Mouse (Mus musculus) gastrocnemius, postnatal 10 days (tissue): ENCODE results near the gene Ift52. TPM values are rescaled to one million over a fixed set of nuclear protein-coding genes. Genes with fewer than 3 reads are reported as not detected.

Source experiments
- DNase-seq: peaks from one replicate; pipeline ENCODE4 v3.0.0; 2021; ENCODE audit warnings: mixed read lengths
- microRNA-seq, 2 experiments: library from miRNA; unstranded; fragments of <30 nt; microRNA quantifications; one replicate each; pipeline ENCODE4 v1.2.0; 2021
- total RNA-seq, 2 experiments: library from RNA; stranded (reverse); gene quantifications; 2 replicates each; pipeline ENCODE4 v1.2.3; 2021

Gene Ift52
- total RNA-seq, 2 experiments from 2014 or later: 15.7 to 18.1 TPM

GRCm38 (mm10) chr2:163075234-163075633, 58.1 kb downstream of the Ift52 start:
- no peak for DNase-seq

- DNase-seq: no peak
Observed at GRCm38 (mm10) chr2:163079041-163079440, 61.9 kb downstream of the Ift52 start.

- DNase-seq: no peak
Observed at GRCm38 (mm10) chr2:163082591-163082990, 65.4 kb downstream of the Ift52 start.

- DNase-seq: no peak
Observed at GRCm38 (mm10) chr2:163084519-163084918, 67.4 kb downstream of the Ift52 start.

- DNase-seq: no peak
Observed at GRCm38 (mm10) chr2:163085047-163085446, 67.9 kb downstream of the Ift52 start.

- DNase-seq: no peak
Observed at GRCm38 (mm10) chr2:163086561-163086960, 69.4 kb downstream of the Ift52 start.

GRCm38 (mm10) chr2:163087728-163088127, 70.6 kb downstream of the Ift52 start, which contains the start of gene Gtsf1l:
Gene Gtsf1l, minus strand, starts transcription at chr2:163087855.
- DNase-seq: no peak

GRCm38 (mm10) chr2:163089475-163090123, 72.4 kb downstream of the Ift52 start:
- no peak for DNase-seq

- DNase-seq: no peak
Observed at GRCm38 (mm10) chr2:163094909-163095308, 77.8 kb downstream of the Ift52 start.

Small RNA genes lying within 50 kb of the gene (microRNA-seq; reads per million reads assigned to microRNA genes)
- 0 reads per million in 2 experiments for gene Gm22174
- 0 reads per million in 2 experiments for gene Mir7003

Other genes with a start within 250 kb of the Ift52 start
- 10 to 100 TPM; 73.5 to 96.2 TPM for gene Srsf6, start 85.8 kb upstream of the Ift52 start, total RNA-seq
- gene L3mbtl1, start 73.9 kb upstream of the Ift52 start, total RNA-seq: under 1 TPM; 0.33 to 0.45 TPM
- not detected for gene Sgk2, start 30.0 kb upstream of the Ift52 start, total RNA-seq
- 1 to 10 TPM; 4.5 to 4.9 TPM for gene Mybl2, start 37.3 kb downstream of the Ift52 start, total RNA-seq
- gene Gtsf1l, start 70.5 kb downstream of the Ift52 start, total RNA-seq: not detected
- gene Tox2, start 185.8 kb downstream of the Ift52 start, total RNA-seq: 1 to 10 TPM in 1 of 2 experiments, under 1 TPM in 1; 0.42 to 1.6 TPM